Mouse (Mus musculus): ENCODE measurements around the gene Dnajc6. TPM values are rescaled to one million over a fixed set of nuclear protein-coding genes. Genes with fewer than 3 reads are reported as not detected.

The Dnajc6 gene
- polyA plus RNA-seq, 1 experiment from 2014 or later, result 23.9 TPM

DNA sequence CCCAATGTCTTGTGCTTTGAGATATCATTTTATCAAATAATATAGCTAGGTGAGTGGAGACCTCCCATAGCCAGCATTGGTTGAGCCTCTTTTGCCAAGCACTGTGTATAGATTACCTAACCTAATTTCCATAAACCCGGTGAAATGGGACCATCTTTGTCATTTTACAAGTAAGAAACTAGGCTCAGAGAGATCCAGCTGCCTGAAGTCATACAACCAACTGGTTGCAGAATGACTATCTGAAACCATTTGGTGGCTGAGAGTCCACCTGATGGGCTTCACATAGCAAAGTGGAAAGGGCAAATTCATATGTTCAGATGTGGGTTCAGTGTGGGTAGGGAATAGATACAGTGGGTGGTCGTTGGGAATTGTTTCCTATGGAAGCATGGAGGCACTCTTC, 154.5 kb downstream of the Dnajc6 start:
- no peak for ATAC-seq
- Histone ChIP-seq H3K4me2 (replicated peaks) (no peak overlapping the region), H3K36me3 (0 out of 2 replicates have a peak, but pooled peaks cover 7% of the 10 kb centered on the region), H3K27me3 (no peaks in the 10 kb centered on the region), H3K27ac (no peak overlapping the region), H3K4me1 (replicated peaks) (peaks cover 21% of the 10 kb centered on the region), H3K4me3 (replicated peaks) (no peak overlapping the region), H3K9me3 (no peaks in the 10 kb centered on the region), H3K9ac (replicated peaks) (no peak overlapping the region)
- 97% methylated on average over 2 of the region's 2 CpGs for WGBS

DNA sequence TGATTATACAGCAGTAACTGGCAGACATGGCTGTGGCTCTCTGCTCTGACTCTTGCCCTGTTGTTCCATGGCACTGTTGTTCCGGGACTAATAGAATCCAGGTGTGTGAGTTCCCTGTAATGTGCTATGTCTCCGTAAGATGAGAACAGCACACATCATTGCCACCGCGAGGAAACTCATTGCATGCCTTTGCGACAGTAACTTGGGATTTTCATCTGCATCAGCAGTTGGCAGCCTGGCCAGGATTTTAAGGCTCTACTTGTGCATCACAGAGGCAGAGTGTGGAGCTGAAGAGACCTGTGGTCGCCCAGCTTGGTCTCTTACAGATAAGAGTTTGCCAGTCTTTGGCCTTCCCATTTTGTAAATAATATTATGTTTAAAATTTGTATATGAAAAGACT, 157.8 kb downstream of the Dnajc6 start:
- no peak overlapping the region for H3K4me3 ChIP-seq (replicated peaks)
- no peak overlapping the region for H3K4me2 ChIP-seq (replicated peaks)
- no peak for ATAC-seq
- peaks cover 5% of the 10 kb centered on the region for H3K4me1 ChIP-seq (replicated peaks)
- 92% methylated on average over 6 of the region's 6 CpGs for WGBS
- H3K9me3 ChIP-seq, result no peaks in the 10 kb centered on the region
- H3K36me3 ChIP-seq, result peaks cover 19% of the 10 kb centered on the region
- H3K9ac ChIP-seq (replicated peaks), result no peak overlapping the region
- no peak overlapping the region for H3K27ac ChIP-seq
- no peaks in the 10 kb centered on the region for H3K27me3 ChIP-seq

- no peak overlapping the region for H3K27ac ChIP-seq
- H3K4me1 ChIP-seq (replicated peaks), result no peaks in the 10 kb centered on the region; the same call in 1 of the 2 replicates
- H3K9me3 ChIP-seq, result no peaks in the 10 kb centered on the region
- no peak for ATAC-seq
- no peak overlapping the region for H3K4me2 ChIP-seq (replicated peaks)
- H3K36me3 ChIP-seq, result peaks cover 25% of the 10 kb centered on the region
- no peak overlapping the region for H3K9ac ChIP-seq (replicated peaks)
- no peak overlapping the region for H3K4me3 ChIP-seq (replicated peaks)
- 86% methylated on average over 4 of the region's 4 CpGs for WGBS
- no peaks in the 10 kb centered on the region for H3K27me3 ChIP-seq
These were observed 158.5 kb downstream of the Dnajc6 start for GRCm38 (mm10) chr4:101654788-101655414.

GRCm38 (mm10) chr4:101655415-101655790, 159.0 kb downstream of the Dnajc6 start:
- Histone ChIP-seq H3K4me3 (replicated peaks) (no peak overlapping the region), H3K27ac (no peak overlapping the region), H3K36me3 (peaks cover 28% of the 10 kb centered on the region), H3K9ac (replicated peaks) (no peak overlapping the region), H3K9me3 (no peaks in the 10 kb centered on the region), H3K27me3 (no peaks in the 10 kb centered on the region), H3K4me1 (replicated peaks) (no peaks in the 10 kb centered on the region; the same call in 1 of the 2 replicates), H3K4me2 (replicated peaks) (no peak overlapping the region)
- WGBS, result 91% methylated on average over 7 of the region's 7 CpGs
- no peak for ATAC-seq

DNA sequence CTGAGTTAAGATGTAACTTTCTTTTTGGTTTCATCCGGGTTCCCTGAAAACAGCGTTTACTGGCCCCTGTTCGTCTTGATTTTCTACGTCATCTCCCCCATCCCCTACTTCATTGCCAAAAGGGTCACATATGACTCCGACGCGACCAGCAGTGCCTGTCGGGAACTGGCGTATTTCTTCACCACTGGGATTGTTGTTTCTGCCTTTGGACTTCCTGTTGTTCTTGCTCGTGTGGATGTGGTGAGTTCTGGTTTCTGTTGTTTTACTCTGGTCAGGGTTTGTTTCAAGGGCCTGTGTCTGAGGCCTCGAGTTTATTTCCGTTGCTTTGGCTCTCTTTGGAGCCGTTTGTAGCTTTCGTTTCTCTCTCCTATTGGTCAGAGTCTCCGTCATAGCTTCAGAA, 159.6 kb downstream of the Dnajc6 start:
- H3K9me3 ChIP-seq, result no peaks in the 10 kb centered on the region
- no peak overlapping the region for H3K4me2 ChIP-seq (replicated peaks)
- no peak overlapping the region for H3K4me3 ChIP-seq (replicated peaks)
- H3K4me1 ChIP-seq (replicated peaks), result no peaks in the 10 kb centered on the region
- WGBS, result 88% methylated on average over 15 of the region's 15 CpGs
- ATAC-seq, result no peak
- no peak overlapping the region for H3K27ac ChIP-seq
- H3K27me3 ChIP-seq, result no peaks in the 10 kb centered on the region
- H3K36me3 ChIP-seq, result peaks cover 33% of the 10 kb centered on the region
- H3K9ac ChIP-seq (replicated peaks), result no peak overlapping the region

DNA sequence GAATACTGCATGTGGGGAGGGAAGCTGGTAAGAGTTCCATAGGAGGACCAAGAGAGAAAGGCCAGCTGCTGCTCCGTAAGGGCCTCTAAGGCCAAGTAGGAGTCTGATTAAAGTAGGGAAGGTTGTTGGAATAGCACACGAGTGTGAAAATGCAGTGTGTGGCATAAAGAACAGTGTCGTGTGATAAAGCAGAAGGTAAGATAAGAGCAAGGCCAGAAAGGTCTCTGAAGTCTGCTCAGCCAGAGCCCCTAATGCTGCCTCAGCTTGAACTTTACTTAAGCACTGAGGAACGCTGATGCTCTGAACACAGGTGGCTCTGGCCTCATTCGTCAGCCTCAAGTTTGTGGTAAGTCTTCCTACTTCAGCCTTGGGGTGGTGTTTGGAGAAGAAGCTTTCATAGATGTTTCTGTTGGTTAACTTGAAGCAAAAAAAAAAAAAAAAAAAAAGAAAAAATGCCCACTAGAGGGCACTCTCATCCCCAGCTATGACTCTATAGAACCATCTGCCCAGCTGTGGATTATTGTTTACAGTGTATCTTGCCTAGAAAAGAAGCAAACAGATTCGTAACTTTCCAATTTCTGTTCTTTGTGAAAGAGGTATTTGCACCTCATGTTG, 160.6 kb downstream of the Dnajc6 start:
- Histone ChIP-seq H3K9me3 (no peaks in the 10 kb centered on the region), H3K4me1 (replicated peaks) (no peaks in the 10 kb centered on the region), H3K9ac (replicated peaks) (no peak overlapping the region), H3K4me2 (replicated peaks) (no peak overlapping the region), H3K4me3 (replicated peaks) (no peak overlapping the region), H3K36me3 (peaks cover 43% of the 10 kb centered on the region), H3K27me3 (no peaks in the 10 kb centered on the region), H3K27ac (no peak overlapping the region)
- WGBS, result 59% methylated on average over 6 of the region's 6 CpGs
- ATAC-seq, result 0 out of 2 replicates have a peak, but pooled peaks have one; percentile 34

- 63% methylated on average over 9 of the region's 9 CpGs for WGBS
- H3K27ac ChIP-seq, result no peak overlapping the region
- H3K9me3 ChIP-seq, result no peaks in the 10 kb centered on the region
- no peak overlapping the region for H3K4me2 ChIP-seq (replicated peaks)
- H3K9ac ChIP-seq (replicated peaks), result no peak overlapping the region
- 0 out of 2 replicates have a peak, but pooled peaks have one; percentile 55 for ATAC-seq
- H3K4me1 ChIP-seq (replicated peaks), result no peaks in the 10 kb centered on the region; the same call in 1 of the 2 replicates
- H3K4me3 ChIP-seq (replicated peaks), result no peak overlapping the region
- H3K36me3 ChIP-seq, result peaks cover 40% of the 10 kb centered on the region
- H3K27me3 ChIP-seq, result no peaks in the 10 kb centered on the region
These were observed 167.8 kb downstream of the Dnajc6 start for GRCm38 (mm10) chr4:101664160-101664750.

DNA sequence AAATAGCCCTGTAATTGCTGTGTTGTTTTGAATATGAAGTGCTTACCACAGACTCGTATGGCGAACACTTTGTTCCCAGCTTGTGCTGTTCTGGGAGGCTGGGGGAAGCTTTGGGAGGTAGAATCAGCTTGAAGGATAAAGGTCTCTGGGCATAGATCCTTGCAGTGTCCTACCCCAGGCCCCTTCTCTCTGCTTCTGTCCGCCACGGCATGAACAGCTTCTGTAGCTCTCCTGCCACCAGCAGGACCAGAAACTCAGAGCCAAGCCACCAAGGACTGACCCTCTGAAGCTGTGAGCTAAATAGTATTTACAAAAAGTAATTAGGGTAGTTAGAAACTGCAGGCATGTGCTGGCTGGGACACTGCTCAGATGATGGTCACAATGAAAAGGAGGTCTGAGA, 168.3 kb downstream of the Dnajc6 start:
- no peak overlapping the region for H3K4me3 ChIP-seq (replicated peaks)
- ATAC-seq, result no peak
- H3K27me3 ChIP-seq, result no peaks in the 10 kb centered on the region
- no peak overlapping the region for H3K27ac ChIP-seq
- no peaks in the 10 kb centered on the region for H3K9me3 ChIP-seq
- H3K9ac ChIP-seq (replicated peaks), result no peak overlapping the region
- H3K4me1 ChIP-seq (replicated peaks), result no peaks in the 10 kb centered on the region; the same call in 1 of the 2 replicates
- 89% methylated on average over 4 of the region's 4 CpGs for whole genome bisulfite sequencing
- H3K36me3 ChIP-seq, result peaks cover 35% of the 10 kb centered on the region
- no peak overlapping the region for H3K4me2 ChIP-seq (replicated peaks)

DNA sequence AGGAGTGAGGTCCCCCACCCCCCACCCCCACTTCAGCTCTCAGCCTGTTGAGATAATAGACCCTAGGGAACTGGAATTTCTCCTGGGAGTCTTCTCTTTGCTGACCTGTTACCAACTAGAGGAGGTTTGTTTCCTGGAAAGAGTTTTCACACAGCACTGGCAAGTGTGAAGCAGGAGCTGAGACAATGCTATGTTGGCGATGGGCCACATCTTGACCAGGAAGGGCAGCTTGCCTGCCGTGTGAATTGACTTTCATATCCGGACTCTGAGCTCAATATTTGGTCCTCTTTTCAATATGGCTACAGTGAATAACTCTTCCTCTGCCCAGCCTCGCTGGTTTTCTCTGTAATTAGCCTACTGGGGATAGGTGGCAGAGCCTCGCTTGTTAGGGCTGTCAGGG, 172.7 kb downstream of the Dnajc6 start:
- no peak overlapping the region for H3K9ac ChIP-seq (replicated peaks)
- 71% methylated on average over 5 of the region's 5 CpGs for WGBS
- no peak overlapping the region for H3K4me2 ChIP-seq (replicated peaks)
- H3K27ac ChIP-seq, result no peak overlapping the region
- H3K27me3 ChIP-seq, result no peaks in the 10 kb centered on the region
- no peak overlapping the region for H3K4me3 ChIP-seq (replicated peaks)
- no peaks in the 10 kb centered on the region for H3K9me3 ChIP-seq
- no peaks in the 10 kb centered on the region; the same call in 1 of the 2 replicates for H3K4me1 ChIP-seq (replicated peaks)
- H3K36me3 ChIP-seq, result no peaks in the 10 kb centered on the region
- ATAC-seq, result no peak

GRCm38 (mm10) chr4:101669811-101670210, 173.4 kb downstream of the Dnajc6 start:
- ATAC-seq, result no peak
- no peak overlapping the region for H3K4me3 ChIP-seq (replicated peaks)
- no peaks in the 10 kb centered on the region; the same call in 1 of the 2 replicates for H3K4me1 ChIP-seq (replicated peaks)
- 86% methylated on average over 5 of the region's 5 CpGs for WGBS
- H3K27me3 ChIP-seq, result no peaks in the 10 kb centered on the region
- H3K36me3 ChIP-seq, result no peaks in the 10 kb centered on the region
- H3K4me2 ChIP-seq (replicated peaks), result no peak overlapping the region
- no peak overlapping the region for H3K27ac ChIP-seq
- H3K9me3 ChIP-seq, result no peaks in the 10 kb centered on the region
- H3K9ac ChIP-seq (replicated peaks), result no peak overlapping the region

- H3K27ac ChIP-seq, result no peak overlapping the region
- H3K4me3 ChIP-seq (replicated peaks), result no peak overlapping the region
- H3K9me3 ChIP-seq, result no peaks in the 10 kb centered on the region
- no peak overlapping the region for H3K9ac ChIP-seq (replicated peaks)
- H3K27me3 ChIP-seq, result no peaks in the 10 kb centered on the region
- H3K36me3 ChIP-seq, result no peaks in the 10 kb centered on the region
- H3K4me1 ChIP-seq (replicated peaks), result no peaks in the 10 kb centered on the region
- no peak for ATAC-seq
- H3K4me2 ChIP-seq (replicated peaks), result no peak overlapping the region
- 80% methylated on average over 5 of the region's 5 CpGs for WGBS
These were observed 178.3 kb downstream of the Dnajc6 start for GRCm38 (mm10) chr4:101674790-101675189.

- Histone ChIP-seq H3K9ac (replicated peaks) (no peak overlapping the region), H3K27ac (no peak overlapping the region), H3K4me2 (replicated peaks) (no peak overlapping the region), H3K36me3 (no peaks in the 10 kb centered on the region), H3K27me3 (no peaks in the 10 kb centered on the region), H3K4me3 (replicated peaks) (no peak overlapping the region), H3K9me3 (no peaks in the 10 kb centered on the region), H3K4me1 (replicated peaks) (no peaks in the 10 kb centered on the region)
- ATAC-seq, result no peak
- WGBS, result 76% methylated on average over 4 of the region's 4 CpGs
These were observed 179.3 kb downstream of the Dnajc6 start for GRCm38 (mm10) chr4:101675726-101676125.

Data from midbrain, embryonic 13.5 days (tissue).